Mouse (Mus musculus) megakaryocyte, adult 5-6 weeks (primary cell): ENCODE results near the gene Hmcn1. TPM values are rescaled to one million over a fixed set of nuclear protein-coding genes. Genes with fewer than 3 reads are reported as not detected.
A peak's percentile ranks its signal among the peaks of the same experiment; 100 is the strongest.

ENCODE experiments used
- ATAC-seq: 2 replicates; pipeline ENCODE4 v1.8.0; 2016; ENCODE audit warnings: mild to moderate bottlenecking, inconsistent platforms; ENCODE audit not compliant: poor library complexity, severe bottlenecking
- total RNA-seq, 2 experiments: library from RNA; stranded (forward) in 1 of 2; stranded (reverse) in 1 of 2; fragments of 153-499, 151-499 nt in 1 of 2; fragments of 221-1000, 200-1000 nt in 1 of 2; gene quantifications; 2 replicates each; pipeline versions ENCODE4 v1.2.3 to v1.2.4; 2015 to 2017

Gene Hmcn1
- total RNA-seq, 2 experiments from 2014 or later = not detected

DNA sequence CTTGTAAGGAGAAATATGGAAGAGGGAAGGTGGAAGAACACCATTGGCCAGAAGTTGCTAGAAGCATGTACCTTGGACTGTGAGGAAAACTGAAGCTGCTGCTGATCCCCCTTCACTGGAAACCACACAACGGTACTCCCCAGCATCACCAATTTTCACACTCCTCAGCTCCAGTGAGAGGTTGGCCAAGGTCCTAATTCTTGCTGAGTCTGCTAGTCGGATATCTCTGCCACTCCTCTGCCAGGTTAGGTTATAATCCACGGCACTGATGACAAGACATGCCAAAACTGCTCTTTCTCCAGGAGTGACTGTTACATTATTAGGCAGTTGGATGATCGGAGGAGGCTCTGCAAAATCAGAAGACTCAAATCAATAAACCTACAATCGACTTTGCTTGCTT lies 194.6 kb downstream of the Hmcn1 start:
- ATAC-seq = no peak

DNA sequence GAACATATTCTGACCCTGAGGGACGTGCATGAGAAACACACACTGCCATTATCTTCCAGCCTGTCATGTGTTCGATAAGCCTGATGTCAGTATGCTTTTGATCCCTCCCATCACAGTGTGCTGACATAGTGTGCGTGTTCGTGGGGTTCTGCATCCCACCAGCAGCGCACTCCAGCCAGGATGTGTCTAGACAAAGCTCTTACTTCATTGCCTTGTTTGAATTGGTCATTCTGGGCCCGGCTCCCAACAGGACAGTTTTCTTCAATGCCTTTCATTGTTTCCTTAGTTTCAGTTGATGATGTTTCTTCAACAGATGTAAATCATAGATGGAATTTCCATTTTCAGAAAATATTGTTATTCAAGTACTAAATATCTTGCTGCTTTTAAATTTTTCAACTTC lies 206.5 kb downstream of the Hmcn1 start:
- no peak for ATAC-seq

DNA sequence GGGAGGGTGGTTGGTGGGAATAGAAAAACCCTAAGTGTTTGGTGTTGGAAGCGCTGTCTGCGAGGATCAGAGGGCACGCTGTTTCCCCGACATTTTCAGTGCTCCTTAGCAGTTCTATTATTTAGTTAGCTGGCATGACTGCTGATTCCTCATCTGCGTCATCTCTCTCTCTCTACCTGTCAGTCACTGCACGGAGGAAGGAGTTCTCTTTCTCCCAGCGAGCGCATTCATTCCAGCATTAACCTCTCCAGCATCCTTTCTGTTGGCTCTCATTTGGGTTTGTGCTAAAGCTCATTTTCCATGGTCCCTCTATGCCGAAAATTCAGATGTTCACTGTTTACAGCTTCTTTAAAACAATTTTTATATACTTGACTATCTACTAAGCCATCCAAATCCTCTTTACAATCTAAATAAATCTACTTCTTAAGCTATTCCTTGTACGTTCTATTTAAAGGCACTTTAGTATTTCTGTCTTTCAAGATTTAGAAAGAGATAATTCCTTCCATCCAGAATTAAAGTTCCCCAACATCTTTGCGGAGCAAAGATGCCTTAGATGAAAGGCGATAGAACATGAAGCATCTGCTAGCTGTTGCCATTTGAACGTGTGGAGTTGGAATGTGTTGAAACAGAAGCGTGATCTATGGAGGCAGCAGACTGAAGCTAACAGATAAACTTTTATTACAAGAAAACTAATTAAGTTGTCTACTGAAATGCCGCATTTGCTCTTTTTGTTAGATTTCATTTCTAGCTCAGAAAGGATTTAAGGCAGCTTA lies 210.0 kb downstream of the Hmcn1 start:
- no peak for ATAC-seq

DNA sequence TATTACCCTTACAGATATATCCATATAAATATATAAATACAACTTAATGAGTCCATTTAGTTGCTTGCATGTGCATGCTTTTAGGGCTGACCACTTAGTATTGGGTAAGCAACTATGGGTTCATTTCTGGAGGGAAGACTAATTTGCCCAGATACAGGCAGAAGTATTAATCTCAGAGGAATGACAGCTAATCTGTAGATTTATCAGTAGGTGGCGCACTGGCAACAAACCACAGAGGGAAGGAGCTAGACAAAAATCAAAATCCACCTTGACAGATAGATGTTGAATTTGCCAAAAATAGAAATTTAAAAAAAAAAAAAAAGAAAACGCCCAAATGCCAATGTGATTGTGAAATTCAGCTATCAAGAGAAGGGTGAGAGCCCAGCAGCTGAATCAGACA lies 213.3 kb downstream of the Hmcn1 start:
- ATAC-seq = no peak

DNA sequence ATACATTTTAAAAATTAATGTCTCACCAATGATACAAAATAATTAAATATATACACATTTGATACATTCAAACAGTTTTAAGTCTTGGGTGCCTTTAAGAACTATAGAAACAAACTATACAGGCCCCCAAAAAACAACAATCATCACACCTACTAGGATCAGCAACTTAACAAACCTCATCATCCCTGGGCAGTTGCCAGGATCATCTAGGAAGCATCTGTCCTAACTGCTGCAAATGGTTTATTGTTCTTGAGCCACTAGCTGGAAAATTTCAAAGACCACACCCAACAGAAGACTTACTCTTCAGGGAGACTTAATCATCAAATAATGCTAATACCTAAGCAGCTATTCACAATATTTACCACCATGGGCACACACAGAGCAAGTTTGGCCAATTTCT lies 216.5 kb downstream of the Hmcn1 start:
- ATAC-seq = no peak

DNA sequence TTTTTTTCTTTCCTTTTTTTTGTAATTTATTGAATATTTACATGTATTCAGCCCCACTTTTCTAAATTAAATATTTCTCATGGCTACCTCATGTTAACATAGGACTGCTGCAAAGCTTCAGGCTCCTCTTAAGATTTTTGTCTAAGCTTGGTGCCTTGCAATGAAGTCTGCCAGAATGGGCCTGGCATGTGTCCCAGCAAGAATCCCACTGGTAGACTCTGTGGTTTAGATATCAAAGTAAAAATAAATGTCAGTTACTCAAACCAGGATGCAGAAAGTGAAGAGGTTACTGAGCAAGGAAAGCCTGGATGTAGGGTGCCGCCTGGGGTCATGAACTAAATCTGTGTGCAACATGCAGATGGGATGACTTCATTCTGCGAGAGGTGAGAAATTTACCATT lies 217.5 kb downstream of the Hmcn1 start:
- no peak for ATAC-seq

DNA sequence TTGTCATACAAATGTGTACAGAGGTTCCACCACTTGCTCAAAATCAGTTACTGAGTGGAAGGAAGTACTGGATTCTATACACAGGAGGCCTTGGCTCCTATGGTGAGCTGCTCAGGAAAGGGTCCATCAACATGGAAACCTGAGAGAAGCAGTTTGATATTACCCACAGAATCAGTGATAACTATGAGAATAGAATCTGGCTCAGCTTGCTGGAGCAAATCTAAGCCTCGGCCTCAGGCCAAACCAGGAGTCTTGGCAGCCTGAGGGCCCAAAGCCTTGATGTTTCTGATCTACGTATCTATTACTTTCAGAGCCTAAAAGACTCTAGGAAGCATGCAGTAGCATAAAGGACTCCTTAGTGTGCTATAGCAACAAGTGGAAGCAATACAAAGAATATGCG lies 220.3 kb downstream of the Hmcn1 start:
- ATAC-seq = no peak

DNA sequence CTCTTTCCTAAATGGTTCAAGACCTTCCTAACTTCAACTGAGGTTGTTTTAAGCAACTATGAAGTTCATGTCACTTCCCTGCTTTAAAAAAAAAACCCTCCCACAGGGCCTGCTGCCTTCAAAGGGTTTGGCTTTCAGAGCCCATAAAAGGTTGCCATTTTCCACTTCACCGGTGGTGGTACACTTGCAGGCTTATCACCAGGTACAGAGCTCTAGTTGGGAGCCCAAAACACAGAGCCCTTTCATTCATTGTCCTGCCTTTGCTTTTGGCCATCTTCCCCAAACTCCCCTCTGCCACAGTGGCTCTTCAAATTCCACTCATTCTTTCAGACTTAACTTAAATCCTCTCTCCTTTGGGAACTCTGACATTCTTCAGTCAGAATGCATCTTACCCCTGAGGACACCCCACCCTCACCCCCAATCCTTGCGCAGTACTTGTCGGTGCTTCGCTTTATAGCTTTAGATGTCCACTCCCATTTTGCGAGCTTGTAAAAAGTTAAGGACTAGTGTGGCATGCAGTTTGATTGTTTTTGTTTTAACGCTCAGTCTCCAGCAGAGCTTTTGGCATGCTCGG lies 222.2 kb downstream of the Hmcn1 start:
- no peak for ATAC-seq

DNA sequence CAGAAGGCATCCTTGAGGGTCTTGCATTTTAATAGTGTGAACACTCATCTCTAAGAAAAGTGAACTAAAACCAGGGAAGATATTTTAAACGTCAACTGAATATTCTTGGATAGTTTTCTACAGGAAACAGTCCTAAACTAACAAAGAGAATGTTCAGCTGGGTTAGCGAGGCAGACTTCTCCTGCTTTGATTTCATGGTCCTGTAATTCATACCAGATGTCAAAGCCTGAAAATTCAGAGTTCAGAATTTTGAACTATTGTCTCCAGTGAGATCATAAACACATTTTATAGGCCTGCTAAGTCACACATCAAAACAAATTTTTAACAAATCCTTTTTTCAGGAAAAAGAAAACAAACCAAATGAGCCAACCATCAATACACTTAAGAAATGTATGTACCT lies 223.4 kb downstream of the Hmcn1 start:
- ATAC-seq = no peak

DNA sequence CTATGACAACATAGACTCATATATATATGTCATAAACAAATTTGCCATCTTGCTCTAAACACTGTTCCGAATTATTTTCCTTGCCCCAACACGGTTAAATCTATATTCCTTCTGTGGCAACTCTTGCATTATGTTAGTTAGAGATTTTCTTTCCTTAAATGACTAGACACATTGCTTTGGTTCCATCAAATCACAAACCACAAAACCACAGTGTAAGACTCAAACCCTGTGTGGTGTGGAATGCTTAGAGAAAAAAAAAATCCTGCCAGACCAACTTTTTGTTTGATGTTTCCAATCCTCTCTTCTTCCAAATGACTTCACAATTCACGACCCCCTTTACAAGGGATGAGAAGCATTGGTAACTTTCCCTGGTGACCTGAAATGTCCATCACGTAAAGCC lies 231.6 kb downstream of the Hmcn1 start:
- no peak for ATAC-seq

DNA sequence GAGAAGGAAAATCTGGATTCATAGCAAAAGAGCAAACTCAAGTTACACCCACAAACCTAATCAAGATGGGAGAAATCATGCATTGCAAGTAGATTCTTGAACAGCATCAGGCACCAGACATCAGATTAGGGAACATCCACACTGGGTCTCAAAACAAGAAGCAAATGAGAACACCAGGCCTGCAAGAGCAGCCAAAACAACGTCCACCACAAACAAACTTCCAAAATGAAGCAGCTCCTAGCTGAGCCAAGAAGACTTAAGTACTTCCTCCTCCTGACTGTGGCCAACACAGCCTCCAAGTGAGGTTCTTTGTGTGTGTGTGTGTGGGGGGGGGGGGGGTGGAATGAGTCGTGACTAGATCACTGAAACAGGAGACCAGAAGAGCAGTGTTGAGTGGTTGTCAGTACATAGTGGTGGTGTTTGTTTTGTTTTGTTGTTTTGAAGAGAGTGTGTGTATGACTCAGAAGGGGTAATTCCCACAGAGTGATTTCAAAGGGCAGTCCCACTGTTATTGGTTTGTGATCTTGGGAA lies 232.4 kb downstream of the Hmcn1 start:
- ATAC-seq = no peak

DNA sequence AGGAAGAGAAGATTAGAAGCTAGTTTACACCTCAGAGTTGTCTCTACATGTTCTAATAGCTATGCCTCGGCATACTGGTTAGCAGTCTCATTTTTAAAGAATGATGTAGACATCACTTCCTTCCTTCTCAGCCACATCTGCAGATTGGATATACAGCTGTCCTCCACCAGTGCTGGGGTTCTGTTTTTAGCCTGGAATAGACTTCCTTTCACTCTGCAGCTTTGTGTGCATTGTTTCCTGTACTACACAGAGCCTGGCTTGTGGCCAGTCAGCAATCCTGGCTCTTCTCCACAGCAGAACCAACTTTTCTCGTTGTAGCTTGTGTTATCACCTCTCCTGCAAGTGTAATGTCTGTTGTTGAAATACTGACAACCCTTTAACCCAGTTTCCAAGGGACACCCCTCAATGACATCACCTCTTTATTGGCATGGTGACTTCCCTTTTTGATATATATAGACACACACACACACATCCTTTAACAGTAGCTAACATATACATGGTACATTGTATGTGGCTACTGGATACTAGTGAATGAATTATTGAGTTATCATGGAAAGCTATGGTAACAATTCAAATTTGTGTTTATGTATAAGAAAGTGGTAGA lies 233.7 kb downstream of the Hmcn1 start:
- ATAC-seq = peak; percentile 64

DNA sequence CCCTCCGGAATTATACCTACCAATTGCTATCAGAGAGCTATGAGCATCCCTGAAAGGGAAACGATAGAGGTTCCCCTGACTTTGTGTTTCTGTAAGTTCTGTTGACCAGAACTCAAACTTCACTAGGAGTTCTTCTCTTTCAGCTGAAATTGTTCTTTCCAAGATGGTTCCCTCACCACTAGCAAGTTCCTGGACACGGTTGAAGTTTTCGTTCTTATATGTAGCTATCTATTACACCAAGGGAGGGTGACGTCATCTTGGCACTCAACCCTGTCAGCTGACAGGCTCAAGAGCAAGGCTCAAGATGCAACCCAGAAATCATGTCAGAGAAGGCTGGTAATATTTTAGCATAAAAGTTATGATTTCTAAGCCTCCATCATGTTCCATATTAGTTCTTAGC lies 239.3 kb downstream of the Hmcn1 start:
- ATAC-seq = no peak

DNA sequence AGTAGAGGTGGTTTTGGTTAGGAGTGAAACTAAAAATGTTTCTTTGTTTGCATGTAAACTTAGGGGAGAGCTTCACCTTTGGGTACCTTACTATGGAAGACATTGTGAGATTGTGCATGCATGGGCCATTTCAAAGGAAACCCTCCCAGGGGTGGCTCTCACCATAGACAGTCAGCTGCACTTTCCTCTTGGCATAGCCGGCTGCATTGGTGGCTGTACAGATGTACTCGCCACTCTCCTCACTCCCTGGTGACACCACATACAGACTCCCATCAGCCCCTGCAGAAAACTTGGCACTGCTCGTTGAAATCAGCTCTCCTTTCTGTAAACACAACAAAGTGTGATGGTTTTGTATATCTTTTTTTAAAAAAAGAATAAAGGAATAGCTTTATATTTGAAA lies 244.5 kb downstream of the Hmcn1 start:
- no peak for ATAC-seq

DNA sequence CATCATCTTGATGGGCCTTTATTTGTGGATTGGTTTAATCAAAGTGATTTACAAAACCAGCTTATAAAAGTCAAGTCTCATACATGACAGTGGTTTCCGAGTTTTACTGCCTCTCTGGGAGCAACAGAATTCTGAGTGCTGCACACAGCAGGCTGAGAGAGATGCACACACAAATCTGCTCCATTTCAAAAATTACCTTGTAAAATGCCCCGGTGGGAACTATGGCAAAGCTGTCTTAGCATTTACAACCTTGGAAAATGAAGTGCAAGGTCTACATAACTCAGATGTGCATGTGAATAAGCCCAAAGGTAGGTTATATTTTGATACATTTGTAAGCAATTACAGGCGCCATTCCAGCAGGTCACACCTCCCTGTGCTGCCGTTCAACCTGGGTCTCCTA lies 245.5 kb downstream of the Hmcn1 start:
- no peak for ATAC-seq

DNA sequence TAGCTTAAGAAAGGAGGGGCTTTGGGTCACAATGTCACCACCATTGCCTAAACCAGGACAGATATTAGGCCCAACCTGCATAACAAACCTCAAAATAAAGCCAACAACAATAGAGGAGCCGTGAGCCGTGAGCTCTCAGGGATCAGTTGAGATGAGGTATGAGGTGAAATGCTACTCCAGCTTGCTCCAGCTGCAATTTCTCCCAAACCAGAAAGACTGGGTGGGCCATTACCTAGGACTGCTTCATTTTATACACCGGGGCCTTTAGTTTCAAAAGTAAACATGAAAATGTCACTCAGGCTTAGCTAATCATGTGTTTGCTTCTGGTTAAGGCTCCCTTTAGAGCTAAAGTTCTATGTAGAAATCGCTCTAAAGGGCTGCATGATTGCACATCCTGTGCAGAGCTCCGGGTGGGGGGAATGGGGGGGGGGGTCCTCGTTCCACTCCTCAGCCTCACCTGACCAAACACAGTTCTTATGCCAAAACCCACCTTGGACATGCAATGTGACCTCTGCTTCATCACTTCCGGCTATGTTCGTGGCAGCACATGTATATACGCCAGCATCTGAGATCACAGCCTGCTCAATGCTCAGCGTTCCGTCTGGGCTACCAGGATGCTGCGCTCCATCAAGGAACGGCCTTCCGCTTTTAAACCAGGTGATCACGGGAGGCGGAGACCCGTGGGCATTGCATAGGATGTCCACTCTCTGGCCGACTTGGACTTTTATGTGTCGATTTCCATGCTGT lies 250.0 kb downstream of the Hmcn1 start:
- no peak for ATAC-seq

DNA sequence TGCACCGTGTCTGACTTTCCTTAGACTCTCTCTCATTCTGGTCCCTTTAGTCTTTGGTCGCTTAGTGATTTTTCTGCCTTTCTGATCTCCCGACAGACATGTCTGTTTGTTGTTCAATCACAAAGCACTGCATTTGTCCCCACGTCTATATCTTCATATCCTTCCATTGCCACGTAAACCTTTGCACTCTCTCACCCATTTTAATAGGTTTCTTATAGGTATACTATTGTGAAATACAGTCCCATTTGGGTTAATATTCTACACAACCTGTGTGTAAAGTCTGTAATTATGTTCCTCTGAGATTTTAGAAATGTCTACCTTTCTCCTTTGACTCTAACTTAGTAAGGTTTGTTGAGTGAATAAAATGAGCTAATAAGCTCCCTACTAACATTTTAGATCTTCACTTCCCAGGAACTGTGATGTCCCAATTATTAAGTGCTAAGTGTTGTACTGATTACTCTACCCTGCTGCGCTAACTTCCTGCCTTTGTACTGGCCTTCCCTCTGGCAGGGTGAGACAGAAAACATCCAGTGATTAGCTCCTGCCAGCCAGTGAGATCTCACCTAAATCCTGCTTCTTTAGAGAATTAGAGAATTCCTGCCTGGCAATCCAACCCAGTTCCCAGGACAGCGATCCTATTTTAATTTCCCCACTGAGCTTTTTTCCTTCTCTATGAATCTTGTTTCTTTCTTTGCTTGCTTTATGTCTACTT lies 250.7 kb downstream of the Hmcn1 start:
- ATAC-seq = no peak

DNA sequence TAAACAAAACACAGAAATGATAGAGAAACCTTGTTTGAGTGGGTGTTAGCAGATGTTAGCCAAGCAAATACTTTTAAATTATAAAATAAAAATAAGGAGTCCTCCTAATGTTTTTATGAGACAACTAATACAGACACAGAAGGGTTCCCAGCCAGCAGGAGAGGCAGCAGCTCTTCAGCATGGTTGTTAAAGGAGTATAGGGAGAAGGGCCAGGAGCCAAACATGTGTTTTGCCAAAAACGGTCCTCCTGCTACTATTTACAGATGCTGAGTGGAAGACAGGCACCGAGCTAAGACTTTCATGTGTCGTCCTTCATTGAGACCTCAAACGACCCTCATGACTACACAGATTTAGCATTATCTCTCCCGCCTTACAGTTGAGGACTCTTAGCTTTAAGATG lies 281.8 kb downstream of the Hmcn1 start:
- ATAC-seq = no peak

DNA sequence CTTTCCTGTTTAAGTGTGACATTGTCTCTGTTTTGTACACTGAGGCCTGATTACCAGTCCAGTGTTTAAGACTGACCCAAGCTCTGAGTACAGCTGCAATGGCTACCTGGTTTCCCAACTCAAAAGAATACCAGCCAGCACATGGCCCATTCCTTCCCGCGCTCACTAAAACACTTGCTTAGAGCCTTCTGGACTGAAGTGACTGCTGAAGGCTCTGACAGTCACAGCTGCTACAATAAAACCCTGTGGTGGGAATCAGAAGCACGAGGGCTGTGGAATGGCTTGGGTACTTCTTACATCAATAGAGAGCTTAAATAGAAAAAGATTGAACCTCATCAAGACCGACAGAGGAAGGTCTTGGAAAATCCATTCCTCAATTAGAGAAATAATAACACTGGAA lies 286.7 kb downstream of the Hmcn1 start:
- no peak for ATAC-seq

DNA sequence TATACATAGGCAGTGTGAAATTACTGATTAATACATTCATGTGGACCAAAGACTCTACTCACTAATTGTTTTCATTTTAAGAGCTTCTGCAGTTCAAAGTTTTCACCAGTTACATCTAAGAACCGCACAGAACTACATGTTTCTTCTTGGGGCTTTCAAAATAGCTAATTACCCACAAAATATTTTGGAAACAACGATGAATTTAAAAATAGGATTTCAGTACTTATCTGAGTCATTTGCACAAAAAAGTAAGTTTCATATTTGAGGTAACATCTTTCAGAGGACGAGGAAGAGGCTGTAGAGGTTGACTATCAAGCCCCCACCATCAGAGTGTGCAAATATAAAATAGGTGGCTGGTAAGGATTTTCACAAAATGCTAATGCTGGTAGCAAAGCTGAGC lies 295.5 kb downstream of the Hmcn1 start:
- ATAC-seq = no peak

DNA sequence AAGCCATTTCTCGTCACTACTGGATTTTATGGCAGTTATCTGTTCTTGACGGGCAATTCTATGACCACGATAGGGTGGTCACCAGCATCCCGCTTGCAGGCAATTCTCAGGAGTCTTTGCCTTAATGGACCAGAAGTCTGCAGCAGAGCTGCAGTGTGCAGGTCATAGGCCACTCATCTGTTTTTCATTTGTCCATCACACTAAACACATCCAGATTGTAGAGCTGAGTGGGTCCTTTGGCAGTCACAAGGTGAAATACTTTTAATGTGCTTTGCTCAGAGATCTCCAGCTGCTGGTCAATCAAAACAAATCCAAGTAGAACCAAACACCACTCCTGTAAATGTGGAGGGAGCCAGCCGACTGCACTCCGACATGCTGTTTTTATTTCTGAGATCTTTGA lies 311.2 kb downstream of the Hmcn1 start:
- no peak for ATAC-seq
